Mouse (Mus musculus): ENCODE results near the gene Tm6sf2.
"Not testable (repeated sequence)": the region's sequence is repeated elsewhere in the genome, so short reads cannot be mapped to it uniquely, and the experiment has no call there.

Gene Tm6sf2

DNA sequence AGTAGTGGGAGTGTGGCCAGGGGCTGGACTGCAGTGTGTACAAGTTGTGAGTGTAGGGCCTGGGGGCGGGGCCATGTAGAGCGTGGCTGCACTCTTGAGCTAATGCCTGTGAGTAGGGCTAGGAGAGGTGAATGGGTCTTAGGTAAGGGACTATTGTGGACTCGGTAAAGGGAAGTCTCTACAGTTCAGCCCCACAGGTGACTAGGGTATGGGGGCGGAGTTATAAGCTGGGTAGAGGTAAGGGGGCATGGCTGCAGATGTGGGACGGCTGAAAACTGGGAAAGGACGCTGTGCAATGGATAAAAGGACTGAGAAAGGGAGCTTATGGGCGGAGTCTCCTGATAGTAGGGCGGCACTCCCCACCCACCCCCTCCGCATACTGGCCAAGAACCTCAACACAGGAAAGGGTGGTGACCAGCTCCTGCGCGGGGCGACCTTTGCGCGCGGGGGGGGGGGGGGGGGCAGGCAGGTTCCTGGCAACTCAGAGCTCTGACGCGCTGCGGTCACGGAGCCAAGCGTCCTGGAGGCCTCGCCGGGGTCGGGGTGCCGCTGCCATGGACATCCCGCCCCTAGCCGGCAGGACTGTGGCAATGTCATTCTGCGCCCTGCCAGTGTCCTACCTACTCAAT, at the start of gene Tm6sf2:
Gene Tm6sf2, plus strand, starts transcription at position 484 of the 629 bp plus-strand sequence.
- no peak for DNase-seq (ENCODE audit: low read depth, low spot score)

DNA sequence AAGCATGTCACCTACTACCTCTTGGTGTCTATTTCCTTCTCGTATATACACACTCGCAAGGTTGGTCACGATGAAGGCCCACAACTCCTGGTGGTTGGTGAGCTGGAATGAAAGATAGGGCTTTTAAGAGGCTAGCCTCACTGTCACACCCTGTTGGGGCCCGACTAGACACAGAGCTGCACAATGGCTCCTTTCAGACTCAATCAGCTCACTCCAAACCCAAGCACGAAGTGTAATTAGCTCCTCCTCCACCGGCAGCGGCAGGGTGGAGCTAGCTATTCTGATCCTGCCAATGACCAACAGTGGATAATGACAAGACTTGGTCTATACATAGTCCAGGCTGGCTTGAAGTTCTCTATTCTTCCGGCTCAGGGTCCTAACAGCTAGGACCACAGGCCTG, 49.1 kb upstream of the Tm6sf2 start:
- no peak for DNase-seq (ENCODE audit: low read depth, low spot score)

- DNase-seq (ENCODE audit: low read depth, low spot score), result no peak
These were observed 46.6 kb upstream of the Tm6sf2 start for GRCm38 (mm10) chr8:70026151-70026550.

GRCm38 (mm10) chr8:70030255-70030654, 42.5 kb upstream of the Tm6sf2 start:
- no peak for DNase-seq (ENCODE audit: low read depth, low spot score)

DNA sequence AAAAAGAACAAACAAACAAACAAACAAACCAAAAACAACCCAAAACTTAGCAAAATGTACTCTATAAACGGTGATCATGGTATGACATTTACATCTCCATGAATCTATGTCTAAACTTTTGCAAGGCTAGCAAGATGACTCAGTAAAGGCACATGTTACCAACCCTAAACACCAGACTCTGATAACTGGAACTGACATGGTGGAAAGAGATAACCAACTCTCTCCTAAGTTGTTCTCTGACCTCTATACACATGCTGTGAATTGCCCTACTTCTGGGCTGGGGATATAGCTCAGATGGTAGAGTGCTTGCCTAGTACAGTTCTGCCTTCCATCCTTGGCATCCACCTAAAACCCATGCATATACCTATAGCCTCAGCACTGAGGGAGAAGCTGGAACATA, 34.7 kb upstream of the Tm6sf2 start:
- no peak for DNase-seq (ENCODE audit: low read depth, low spot score)

DNA sequence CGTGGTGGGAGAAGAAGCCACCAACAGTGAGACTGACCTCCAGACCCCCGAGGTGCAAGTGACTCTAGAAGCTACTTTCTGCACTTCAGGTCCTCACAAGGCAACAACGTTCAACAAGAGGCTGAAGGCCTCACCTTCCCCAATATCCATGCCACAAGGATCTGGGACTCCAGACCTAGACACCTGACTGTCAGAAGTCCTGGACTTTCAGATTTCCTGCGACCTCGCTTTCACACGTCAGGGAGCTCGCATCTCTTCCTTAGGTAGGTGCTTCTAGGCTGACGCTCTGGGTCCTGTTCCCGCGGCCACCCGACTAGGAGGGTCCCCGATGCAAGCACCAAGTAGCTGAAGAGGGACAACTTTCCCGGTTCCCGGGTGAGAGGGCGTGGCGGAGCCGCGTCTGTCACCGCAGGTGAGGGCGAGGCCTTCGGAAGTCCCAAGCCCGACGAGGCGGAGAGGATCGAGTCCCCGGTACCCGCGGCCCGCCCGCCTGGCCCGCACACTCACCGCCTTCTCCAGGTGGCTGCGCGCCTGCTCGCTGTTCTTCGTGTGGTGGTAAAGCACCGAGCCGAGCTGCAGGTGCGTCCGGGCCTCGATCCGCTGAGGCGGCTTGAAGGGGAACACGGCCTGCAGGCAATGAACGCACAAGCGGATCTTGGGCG, 30.7 kb upstream of the Tm6sf2 start:
- peak; percentile 36 for DNase-seq (ENCODE audit: low read depth, low spot score)

DNA sequence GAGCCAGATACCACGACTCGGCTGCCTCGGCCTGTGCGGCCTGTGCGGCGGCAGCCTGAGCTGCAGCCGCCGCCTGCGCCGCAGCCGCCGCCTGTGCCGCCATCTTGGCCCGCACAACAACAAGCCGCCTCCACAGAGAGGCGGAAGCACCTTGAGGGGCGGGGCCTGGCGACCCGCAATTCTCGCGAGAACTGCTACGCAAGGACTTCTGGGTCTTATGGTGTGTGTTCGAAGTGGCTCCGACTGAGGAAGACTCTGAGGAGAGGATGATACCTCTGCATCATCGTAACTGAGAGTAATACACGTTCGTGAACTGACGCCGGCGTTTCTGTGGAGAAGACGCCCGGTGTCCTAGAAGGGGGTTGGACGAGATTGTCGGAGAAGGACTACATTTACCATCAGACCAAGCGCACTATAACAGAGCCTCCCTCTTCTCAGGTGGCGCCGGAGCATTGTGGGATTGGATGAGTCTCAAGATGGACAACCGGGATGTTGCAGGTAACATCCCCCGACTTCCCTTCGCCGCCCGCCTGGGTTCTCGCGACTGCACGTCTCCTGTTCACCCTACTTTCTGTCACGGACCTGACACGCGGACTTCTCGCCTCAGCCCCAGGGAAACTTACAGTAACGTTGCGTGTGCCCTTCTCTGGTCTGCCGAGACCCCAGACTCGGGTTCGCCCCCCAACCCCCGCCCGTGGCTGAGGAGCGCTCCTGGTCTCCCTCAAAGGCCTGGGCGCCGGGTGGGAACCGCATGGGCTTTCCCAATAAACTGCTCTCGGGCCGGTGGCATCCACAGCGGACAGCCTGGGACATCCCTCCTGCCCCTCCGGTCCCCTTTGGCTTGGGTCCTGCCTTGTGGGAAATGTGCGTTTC, 29.9 kb upstream of the Tm6sf2 start, which contains the start of the genes Mau2 and Sugp1:
Gene Mau2, minus strand, starts transcription at position 152 of the 873 bp plus-strand sequence.
Gene Sugp1, plus strand, starts transcription at position 231 of the 873 bp plus-strand sequence.
- peak; percentile 99 for DNase-seq (ENCODE audit: low read depth, low spot score)

DNA sequence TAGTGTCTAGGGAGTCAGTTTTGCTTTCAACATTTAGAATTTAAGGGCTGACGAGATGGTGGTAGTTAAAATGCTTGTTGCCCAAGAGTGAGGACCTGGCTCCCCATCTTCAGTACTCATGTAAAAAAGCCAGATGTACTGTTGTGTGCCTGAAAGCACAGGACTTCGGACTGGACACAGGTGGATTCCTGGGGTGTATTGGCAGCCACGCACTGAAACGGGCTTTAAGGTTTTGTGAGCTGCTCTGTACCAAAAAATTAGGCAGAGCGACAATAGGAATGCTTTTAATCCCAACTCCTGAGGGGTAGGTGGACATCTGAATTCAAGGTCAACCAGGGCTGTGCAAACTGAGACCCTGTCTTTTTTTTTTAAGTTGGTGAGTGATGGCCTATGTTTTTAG, 28.7 kb upstream of the Tm6sf2 start:
- DNase-seq (ENCODE audit: low read depth, low spot score), result no peak

GRCm38 (mm10) chr8:70049662-70050061, 23.1 kb upstream of the Tm6sf2 start:
- no peak for DNase-seq (ENCODE audit: low read depth, low spot score)

- DNase-seq (ENCODE audit: low read depth, low spot score), result not testable (repeated sequence)
These were observed 22.3 kb upstream of the Tm6sf2 start for GRCm38 (mm10) chr8:70050434-70050833.

DNA sequence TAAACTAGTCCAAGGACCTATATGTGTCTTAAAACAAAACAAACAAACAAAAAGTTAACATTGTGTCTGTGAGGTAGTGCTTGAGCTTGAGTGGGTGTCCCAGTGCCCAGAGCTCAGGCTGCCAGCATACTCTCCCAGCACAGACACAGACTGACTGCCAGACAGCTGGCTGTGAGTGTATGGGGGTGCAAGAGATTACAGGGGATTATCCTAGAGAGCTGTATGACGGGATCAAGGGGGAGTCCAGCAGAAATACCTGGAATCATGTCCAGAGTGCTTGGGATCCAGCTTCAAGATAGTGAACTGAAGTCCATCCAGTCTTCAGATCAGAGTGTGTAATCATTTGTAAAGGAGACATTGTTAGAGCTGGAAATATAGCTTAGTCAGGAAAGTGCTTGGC, 15.0 kb upstream of the Tm6sf2 start:
- no peak for DNase-seq (ENCODE audit: low read depth, low spot score)

DNA sequence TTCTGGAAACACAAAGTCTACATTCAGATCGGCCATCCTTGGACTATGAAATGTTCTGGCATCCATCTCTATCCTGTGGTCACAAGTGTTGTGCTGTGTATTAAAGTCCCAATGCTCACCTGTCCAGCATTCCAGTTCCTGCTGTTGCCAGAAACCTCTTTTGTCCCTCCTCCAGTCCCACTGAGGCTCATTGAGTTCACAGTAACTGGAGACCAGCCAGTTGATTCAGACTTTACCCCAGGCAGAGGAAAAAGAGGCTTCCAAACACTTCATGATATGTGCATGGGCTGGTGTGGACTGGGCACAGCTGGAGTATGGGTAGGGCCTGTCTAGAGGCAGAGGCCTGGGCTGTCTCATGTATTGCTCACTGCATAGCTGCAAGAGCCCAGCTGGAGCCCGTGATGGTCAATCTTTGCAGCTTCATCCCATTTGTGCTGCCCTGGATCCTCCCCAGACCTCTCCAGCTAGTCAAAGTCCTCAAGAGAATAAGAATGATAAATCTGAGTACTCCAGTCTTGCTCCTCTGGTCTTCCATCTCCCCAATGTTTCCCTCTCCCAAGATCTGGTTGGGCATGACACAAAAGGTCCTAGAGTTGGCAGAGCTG, 786 bp upstream of the Tm6sf2 start:
- no peak for DNase-seq (ENCODE audit: low read depth, low spot score)

GRCm38 (mm10) chr8:70073120-70073519, 396 bp downstream of the Tm6sf2 start:
- DNase-seq (ENCODE audit: low read depth, low spot score), result no peak

- no peak for DNase-seq (ENCODE audit: low read depth, low spot score)
These were observed 958 bp downstream of the Tm6sf2 start for GRCm38 (mm10) chr8:70073682-70074081.

DNA sequence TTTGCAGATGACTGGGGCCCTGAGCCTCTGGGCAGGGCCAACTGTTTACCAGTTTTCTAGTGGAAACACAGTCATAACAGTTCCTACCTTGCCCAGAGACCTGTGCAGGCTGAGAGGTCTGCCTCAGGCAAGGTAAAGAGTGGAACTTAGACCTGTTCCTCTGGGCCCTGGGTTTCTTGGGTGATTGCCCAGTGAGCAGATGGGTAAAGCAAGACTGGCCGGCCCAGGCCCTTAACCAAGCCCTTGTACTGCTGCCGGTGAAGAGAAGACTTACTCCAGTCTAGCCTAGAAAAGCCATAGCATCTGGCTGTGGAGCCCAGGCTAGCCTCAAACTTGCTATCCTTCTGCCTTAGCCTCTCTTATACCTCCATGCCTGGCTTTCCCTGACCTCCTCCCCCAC, 9.3 kb downstream of the Tm6sf2 start:
- DNase-seq (ENCODE audit: low read depth, low spot score), result no peak

GRCm38 (mm10) chr8:70083285-70083684, 10.6 kb downstream of the Tm6sf2 start, which contains the start of gene Hapln4:
Gene Hapln4 (plus strand): TSS chr8:70083457.
- peak; percentile 72 for DNase-seq (ENCODE audit: low read depth, low spot score)

DNA sequence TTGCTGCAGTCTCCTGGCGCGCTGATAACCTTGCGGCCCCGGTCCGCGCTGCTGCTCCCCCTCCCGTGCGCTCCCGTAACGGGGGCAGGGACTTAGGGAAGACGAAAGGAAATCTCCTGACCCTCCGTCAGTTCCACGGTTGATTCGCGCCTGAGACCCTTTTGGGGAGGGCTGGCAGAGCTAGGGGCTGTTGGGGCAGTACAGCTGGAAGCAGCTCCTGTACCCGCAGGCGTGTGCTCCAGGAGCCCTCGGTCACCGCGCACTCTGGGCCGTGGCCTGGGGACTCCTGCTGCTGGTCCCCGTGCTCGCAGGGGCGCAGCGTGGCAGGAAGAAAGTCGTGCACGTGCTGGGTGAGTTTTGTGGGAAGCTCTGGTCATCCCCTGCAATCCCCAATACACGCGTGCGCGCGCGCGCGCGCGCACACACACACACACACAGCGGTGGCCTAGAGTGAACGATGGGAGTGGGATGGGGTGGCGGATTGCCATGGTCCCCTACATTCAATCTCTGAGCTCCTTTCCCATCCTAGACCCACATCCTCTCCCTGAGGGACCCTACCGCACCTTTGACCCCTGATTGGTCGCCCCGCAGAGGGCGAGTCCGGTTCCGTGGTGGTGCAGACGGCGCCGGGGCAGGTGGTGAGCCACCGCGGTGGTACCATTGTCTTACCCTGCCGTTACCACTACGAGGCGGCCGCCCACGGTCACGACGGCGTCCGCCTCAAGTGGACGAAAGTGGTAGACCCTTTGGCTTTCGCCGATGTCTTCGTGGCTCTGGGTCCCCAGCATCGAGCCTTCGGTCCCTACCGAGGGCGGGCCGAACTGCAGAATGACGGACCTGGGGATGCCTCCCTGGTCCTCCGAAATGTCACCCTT, 11.7 kb downstream of the Tm6sf2 start:
- DNase-seq (ENCODE audit: low read depth, low spot score), result no peak

- no peak for DNase-seq (ENCODE audit: low read depth, low spot score)
These were observed 13.4 kb downstream of the Tm6sf2 start for GRCm38 (mm10) chr8:70086151-70086550.

- no peak for DNase-seq (ENCODE audit: low read depth, low spot score)
These were observed 14.5 kb downstream of the Tm6sf2 start for GRCm38 (mm10) chr8:70087237-70087636.

GRCm38 (mm10) chr8:70087836-70088650, 15.3 kb downstream of the Tm6sf2 start:
- no peak for DNase-seq (ENCODE audit: low read depth, low spot score)

Data from 3T3-L1 (cell line).